Mouse (Mus musculus) erythroid progenitor cell, adult 5-6 weeks (primary cell): Measurements from ENCODE around the gene 1700029F12Rik. TPM values are rescaled to one million over a fixed set of nuclear protein-coding genes. Genes with fewer than 3 reads are reported as not detected.
"Not testable (repeated sequence)": the region's sequence is repeated elsewhere in the genome, so short reads cannot be mapped to it uniquely, and the experiment has no call there.

Experiments used
- ATAC-seq: replicated peaks from 2 replicates; pipeline ENCODE4 v1.8.0; 2016; ENCODE audit warnings: moderate number of reproducible peaks, mild to moderate bottlenecking, moderate TSS enrichment, inconsistent platforms; ENCODE audit not compliant: poor library complexity, low FRiP score, severe bottlenecking
- total RNA-seq, 2 experiments: library from RNA; stranded (forward) in 1 of 2; stranded (reverse) in 1 of 2; fragments of 150-400 nt in 1 of 2; fragments of 186-747, 209-891 nt in 1 of 2; gene quantifications; 2 replicates each; pipeline versions ENCODE4 v1.2.3 to v1.2.4; 2015 to 2017; ENCODE audit warnings: low replicate concordance in 2 of 2

1700029F12Rik gene
- not detected in 2 replicates for total RNA-seq (2015; ENCODE audit: low replicate concordance)
- not detected in 2 replicates for total RNA-seq (2017; ENCODE audit: low replicate concordance)

- ATAC-seq = no peak
Observed at GRCm38 (mm10) chr13:97034262-97034661, at the start of gene 1700029F12Rik. TSS of gene 1700029F12Rik (minus strand) at chr13:97034362.

- ATAC-seq = peak; percentile 56
Observed at GRCm38 (mm10) chr13:97082432-97082831, 48.3 kb upstream of the 1700029F12Rik start.

GRCm38 (mm10) chr13:97080615-97081014 is 46.5 kb upstream of the 1700029F12Rik start:
- no peak for ATAC-seq

GRCm38 (mm10) chr13:97080201-97080600 is 46.0 kb upstream of the 1700029F12Rik start:
- ATAC-seq = no peak

- no peak for ATAC-seq
Observed at GRCm38 (mm10) chr13:97077556-97077955, 43.4 kb upstream of the 1700029F12Rik start.

GRCm38 (mm10) chr13:97073497-97073896 is 39.3 kb upstream of the 1700029F12Rik start:
- no peak for ATAC-seq

- ATAC-seq = no peak
Observed at GRCm38 (mm10) chr13:97071626-97072241, 37.6 kb upstream of the 1700029F12Rik start.

- ATAC-seq = no peak
Observed at GRCm38 (mm10) chr13:97070931-97071625, 36.9 kb upstream of the 1700029F12Rik start.

- no peak for ATAC-seq
Observed at GRCm38 (mm10) chr13:97068151-97068550, 34.0 kb upstream of the 1700029F12Rik start.

- ATAC-seq = no peak
Observed at GRCm38 (mm10) chr13:97067691-97068090, 33.5 kb upstream of the 1700029F12Rik start.

- peak; percentile 90 for ATAC-seq
Observed at GRCm38 (mm10) chr13:97066649-97067550, 32.7 kb upstream of the 1700029F12Rik start, which contains the start of gene Fam169a. TSS of gene Fam169a (plus strand) at chr13:97067286.

GRCm38 (mm10) chr13:97064844-97065621 is 30.9 kb upstream of the 1700029F12Rik start:
- ATAC-seq = not testable (repeated sequence)

- no peak for ATAC-seq
Observed at GRCm38 (mm10) chr13:97064413-97064812, 30.3 kb upstream of the 1700029F12Rik start.

GRCm38 (mm10) chr13:97063431-97063830 is 29.3 kb upstream of the 1700029F12Rik start:
- no peak for ATAC-seq

- ATAC-seq = no peak
Observed at GRCm38 (mm10) chr13:97062151-97062550, 28.0 kb upstream of the 1700029F12Rik start.

- no peak for ATAC-seq
Observed at GRCm38 (mm10) chr13:97060331-97060730, 26.2 kb upstream of the 1700029F12Rik start.

GRCm38 (mm10) chr13:97059746-97060145 is 25.6 kb upstream of the 1700029F12Rik start:
- no peak for ATAC-seq

GRCm38 (mm10) chr13:97057817-97058216 is 23.7 kb upstream of the 1700029F12Rik start:
- no peak for ATAC-seq

GRCm38 (mm10) chr13:97053844-97054243 is 19.7 kb upstream of the 1700029F12Rik start:
- ATAC-seq = no peak
